Mouse (Mus musculus) left cerebral cortex, adult 9 months (tissue): Measurements from ENCODE around the gene Rnf133.

Source experiments
- DNase-seq, 2 experiments: peaks; one replicate each; pipeline ENCODE4 v3.0.0; 2022; ENCODE audit warnings: low spot score in 2 of 2

Rnf133 gene

DNA sequence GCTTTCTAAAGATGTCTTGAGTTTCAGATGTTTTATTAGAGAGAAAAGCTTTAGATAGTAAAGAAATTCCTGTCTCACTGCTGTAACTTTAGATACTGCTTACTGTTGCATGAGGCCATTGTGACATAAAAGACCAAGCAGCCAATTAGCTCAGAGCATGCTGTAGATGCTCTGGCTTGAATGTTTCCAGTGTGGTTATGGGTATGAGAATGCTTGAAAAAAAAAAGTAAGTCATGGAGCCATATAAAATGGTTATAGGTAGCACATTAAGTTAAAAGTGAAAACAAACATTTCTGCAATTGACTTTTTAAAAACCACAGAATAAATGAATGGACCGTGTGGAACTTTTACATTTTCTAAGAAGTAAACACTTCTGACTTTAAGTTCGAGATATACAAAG is at the start of gene Rnf133:
Rnf133 (minus strand) TSS at position 101 of the 400 bp plus-strand sequence.
- no peak for DNase-seq

DNA sequence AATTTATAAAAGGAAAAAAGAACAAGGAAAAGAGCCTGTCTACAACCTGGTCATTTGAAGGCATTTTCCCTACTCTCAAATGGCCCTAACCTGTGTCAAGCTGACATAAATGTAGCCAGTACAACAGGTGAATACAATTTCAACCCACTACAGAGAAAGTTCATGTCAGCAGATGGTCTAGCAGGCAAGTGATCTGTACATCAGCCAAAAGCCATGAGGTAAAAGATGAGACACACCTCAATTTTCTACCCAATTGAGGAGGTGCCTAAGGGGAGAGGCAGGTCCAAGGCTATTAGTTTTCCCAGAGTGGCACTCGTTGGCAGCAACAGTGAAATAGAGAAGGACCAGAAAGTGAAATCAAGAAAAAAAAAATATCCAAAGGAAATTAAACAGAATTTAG is 28.1 kb upstream of the Rnf133 start:
- DNase-seq, result no peak

DNA sequence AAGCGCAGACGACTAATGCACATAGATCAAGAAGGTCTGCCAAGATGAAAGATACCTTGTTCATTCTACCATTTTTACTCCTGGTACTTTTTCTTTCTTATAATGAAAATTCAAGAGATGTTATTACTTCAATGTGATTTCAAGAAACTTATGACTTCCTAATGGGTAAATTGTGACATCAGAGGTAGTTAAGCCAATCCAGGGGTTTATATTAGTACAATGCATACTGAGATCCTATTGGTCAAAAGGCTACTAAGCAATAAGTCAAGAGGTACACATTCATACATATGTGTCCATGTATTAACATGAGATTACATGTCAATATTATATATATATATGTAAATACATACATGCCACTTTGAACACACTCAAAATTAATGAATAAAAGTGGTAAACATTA is 4.9 kb upstream of the Rnf133 start, which contains the start of gene Rnf148:
Rnf148 (minus strand) TSS at position 101 of the 400 bp plus-strand sequence.
- DNase-seq, result no peak

DNA sequence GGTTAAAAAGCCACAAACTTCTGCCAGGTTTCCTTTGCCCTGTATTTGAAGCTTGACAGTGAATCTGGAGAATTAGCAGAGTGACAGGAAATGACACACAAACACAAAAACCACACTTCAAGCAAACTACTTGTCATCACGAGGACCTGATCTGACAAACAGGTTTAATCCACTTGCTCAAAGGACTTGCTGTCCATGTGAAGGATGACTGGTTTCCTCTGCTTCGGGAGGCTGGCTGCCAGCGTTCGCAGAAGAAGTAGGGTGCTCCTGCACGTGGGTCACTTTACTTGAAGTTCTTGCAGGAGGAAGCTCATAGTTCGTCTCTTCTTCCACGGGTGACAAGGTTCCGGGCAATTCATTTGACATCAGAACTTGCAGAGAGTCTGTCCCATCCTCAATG is 1.4 kb downstream of the Rnf133 start:
- no peak for DNase-seq

DNA sequence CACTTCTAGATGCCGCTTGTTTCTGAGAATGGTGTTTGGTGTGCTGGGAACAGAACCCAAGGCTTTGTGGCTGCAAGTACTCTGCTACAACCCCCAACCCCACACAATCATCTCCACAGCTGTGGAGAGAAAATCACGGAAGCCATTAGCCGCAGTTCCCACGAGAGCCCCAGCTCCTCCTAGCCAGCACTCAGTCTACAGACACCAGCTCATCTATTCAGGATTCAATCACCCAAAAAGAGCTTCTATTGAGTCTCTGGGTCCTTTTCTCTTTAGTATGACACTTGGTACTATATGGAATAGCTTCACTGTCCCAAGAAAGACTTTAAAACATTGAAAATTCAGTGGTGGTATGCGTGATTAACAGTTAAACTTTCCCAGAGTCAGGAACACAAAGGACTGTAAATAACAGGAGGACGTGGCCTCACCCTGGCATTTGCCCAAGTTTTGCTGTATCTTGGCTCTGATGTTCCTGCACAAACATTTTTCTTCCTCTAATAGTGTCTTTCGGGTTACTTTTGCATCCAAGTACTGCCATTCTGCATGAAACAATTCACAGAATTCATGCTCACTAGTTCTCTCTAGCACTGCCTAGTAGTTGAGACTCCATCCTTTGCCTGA is 2.4 kb downstream of the Rnf133 start:
- no peak for DNase-seq

DNA sequence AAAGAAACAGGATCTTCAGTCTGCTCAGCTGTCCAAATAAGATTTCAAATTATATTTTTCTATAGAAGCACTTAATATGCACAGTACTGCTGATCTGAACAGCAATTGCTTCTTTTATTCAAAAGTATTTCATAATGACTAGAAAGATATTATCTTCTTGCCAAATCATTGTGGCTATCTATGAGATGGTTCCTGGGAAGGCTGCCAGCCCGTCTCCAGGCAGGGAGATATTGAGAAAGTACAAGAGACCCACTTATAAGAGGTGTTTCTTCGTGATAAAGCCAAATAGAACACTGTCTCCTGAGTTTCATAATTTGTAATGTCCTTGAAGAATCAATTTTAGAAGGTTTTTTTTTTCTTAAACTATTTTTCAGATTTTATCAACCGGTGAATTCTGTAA is 13.0 kb downstream of the Rnf133 start:
- DNase-seq, result peak in 1 of 2 experiments; percentile 39

DNA sequence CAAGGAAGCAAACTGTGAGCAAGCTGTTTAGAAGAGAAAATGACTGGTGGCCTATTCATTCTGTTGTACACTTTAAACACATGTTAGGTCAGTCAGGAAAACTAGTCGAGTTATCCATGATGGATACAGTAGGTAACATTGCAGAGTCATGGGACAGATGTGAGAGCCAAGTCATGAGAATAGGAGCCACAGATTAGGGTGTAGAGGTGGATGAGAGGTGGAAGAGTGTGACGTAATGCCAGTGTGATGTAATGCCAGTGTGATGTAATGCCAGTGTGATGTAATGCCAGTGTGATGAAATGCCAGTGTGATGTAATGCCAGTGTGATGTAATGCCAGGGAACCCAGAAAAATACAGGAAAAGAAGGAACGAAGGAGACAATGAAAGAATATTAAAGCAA is 14.9 kb downstream of the Rnf133 start:
- DNase-seq, result no peak

DNA sequence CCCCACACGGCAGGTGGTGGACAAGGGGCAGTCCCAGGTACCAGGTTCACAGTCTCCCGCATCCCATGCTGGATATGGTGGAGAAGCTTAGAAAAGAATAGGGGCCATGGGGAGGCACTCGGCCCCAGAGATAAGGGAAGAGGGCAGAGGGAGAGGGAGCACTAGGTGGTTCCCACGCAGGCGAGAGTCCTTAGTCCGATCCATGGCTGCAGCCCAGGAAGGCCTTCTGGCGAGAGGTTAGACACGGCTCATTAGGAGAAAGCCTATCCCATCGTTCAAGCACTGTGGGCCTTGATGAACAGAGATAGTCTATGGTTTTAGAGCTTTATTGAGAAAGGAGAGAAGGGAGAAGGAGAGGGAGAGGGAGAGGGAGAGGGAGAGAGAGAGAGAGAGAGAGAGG is 16.1 kb downstream of the Rnf133 start:
- no peak for DNase-seq

DNA sequence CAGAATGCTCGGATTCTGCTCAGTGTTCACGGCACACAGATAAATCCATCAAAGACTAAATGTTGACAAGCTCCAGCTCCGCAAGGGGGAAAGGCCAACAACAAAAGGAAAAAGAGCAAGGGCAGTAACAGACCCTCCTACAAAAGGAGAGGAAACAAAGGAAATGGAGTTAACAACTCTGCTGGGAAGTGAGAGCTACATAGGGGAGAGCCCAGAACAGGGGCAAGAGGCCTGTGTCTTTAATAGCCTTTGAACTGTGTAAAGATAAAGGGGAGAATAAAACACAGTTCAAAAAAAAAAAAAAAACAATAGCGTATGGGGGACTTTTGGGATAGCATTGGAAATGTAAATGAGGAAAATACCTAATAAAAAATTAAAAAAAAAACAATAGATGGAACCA is 19.6 kb downstream of the Rnf133 start:
- no peak for DNase-seq
